Comparison of ENCODE assay signal across 19 mouse cellular contexts in the genomic region with DNA sequence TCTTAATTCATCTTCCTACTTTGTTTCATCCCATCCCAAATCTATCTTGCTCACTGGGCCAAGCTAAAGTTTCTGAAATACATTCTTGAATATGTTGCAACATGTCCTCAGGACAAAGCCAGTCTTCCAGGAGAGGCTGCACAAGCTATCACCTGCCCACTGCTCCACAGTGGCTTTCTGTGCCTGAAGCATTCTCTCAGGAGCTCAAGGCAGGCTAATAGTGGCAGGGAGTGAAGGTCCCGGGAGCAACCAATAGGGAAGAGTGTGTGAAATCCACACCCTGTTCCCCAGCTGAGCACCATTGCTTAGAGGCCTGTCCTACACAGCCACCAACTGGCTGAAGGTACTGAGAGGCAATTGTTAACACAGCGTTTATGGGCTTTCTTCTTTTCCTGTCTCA. TPM values are rescaled to one million over a fixed set of nuclear protein-coding genes. Genes with fewer than 3 reads are reported as not detected.
DNase-seq lines count a peak whose midpoint lies in the region; ATAC-seq and TF ChIP-seq lines count a peak whose summit lies in the region.
"Had no signal": no experiment of that assay in that cellular context is flagged by ENCODE, and none has a peak within 500 bp of the region (broad histone marks: within the 10 kb centered on the region; RNA-seq: fewer than 3 reads in every experiment).

No protein-coding gene starts in this region.

- H3K36me3 ChIP-seq in lung, embryonic 14.5 days (ENCODE audit: insufficient read depth) = no peaks in the 10 kb centered on the region
- no peaks in the 10 kb centered on the region for H3K36me3 ChIP-seq in lung, postnatal 0 days (ENCODE audit: insufficient read depth, low read length)
- no peaks in the 10 kb centered on the region for H3K36me3 ChIP-seq in stomach, postnatal 0 days (ENCODE audit: control insufficient read depth, insufficient read depth, low read length)
- no peaks in the 10 kb centered on the region for H3K36me3 ChIP-seq in hindbrain, embryonic 14.5 days (replicated peaks; ENCODE audit: control insufficient read depth, insufficient read depth)
- no peaks in the 10 kb centered on the region for H3K36me3 ChIP-seq in neural tube, embryonic 15.5 days
- H3K36me3 ChIP-seq: heart, embryonic 15.5 days; hindbrain, embryonic 10.5 days; midbrain, embryonic 15.5 days had no signal

- DNase-seq in lung, embryonic 14.5 days = no peak
- DNase-seq in lung, postnatal 14 days = no peak
- peak; percentile 93 for DNase-seq in fat pad, adult 2 months (ENCODE audit: extremely low read depth, low read depth, low spot score)
- peak; percentile 46 for DNase-seq in lung, postnatal 0 days (ENCODE audit: low spot score)
- no peak for DNase-seq in stomach, postnatal 0 days (ENCODE audit: low spot score)
- DNase-seq in liver = no peak
- DNase-seq in hindbrain, embryonic 14.5 days (ENCODE audit: low spot score) = no peak
- DNase-seq: cerebellum, adult 9-11 months; layer of hippocampus, postnatal 36 days; liver, postnatal 0 days; right cerebral cortex, adult 18-20 months; spleen, adult 18-20 months had no signal

- H3K27me3 ChIP-seq in lung, embryonic 14.5 days (ENCODE audit: insufficient read depth, low read length) = no peaks in the 10 kb centered on the region
- H3K27me3 ChIP-seq in lung, postnatal 0 days (replicated peaks; ENCODE audit: insufficient read depth, low read length) = no peaks in the 10 kb centered on the region
- H3K27me3 ChIP-seq in stomach, postnatal 0 days (ENCODE audit: control insufficient read depth, insufficient read depth, low read length) = no peaks in the 10 kb centered on the region
- no peaks in the 10 kb centered on the region for H3K27me3 ChIP-seq in hindbrain, embryonic 14.5 days (ENCODE audit: control insufficient read depth, insufficient read depth, low read length)
- H3K27me3 ChIP-seq in neural tube, embryonic 15.5 days (replicated peaks) = no peaks in the 10 kb centered on the region
- H3K27me3 ChIP-seq: heart, embryonic 15.5 days; midbrain, embryonic 15.5 days had no signal

- TF ChIP-seq CTCF in lung, embryonic 14.5 days (IDR thresholded peaks at IDR 0.05; ENCODE audit: low read depth) = no peak
- no peak for TF ChIP-seq CTCF in lung, postnatal 0 days (IDR thresholded peaks at IDR 0.05)
- TF ChIP-seq CTCF in stomach, postnatal 0 days (IDR thresholded peaks at IDR 0.05; ENCODE audit: low read depth) = no peak

- no peak overlapping the region for H3K9ac ChIP-seq in lung, embryonic 14.5 days
- no peak overlapping the region for H3K9ac ChIP-seq in lung, postnatal 0 days (replicated peaks; ENCODE audit: low read depth)
- H3K9ac ChIP-seq in stomach, postnatal 0 days (ENCODE audit: low read length) = no peak overlapping the region
- no peak overlapping the region for H3K9ac ChIP-seq in hindbrain, embryonic 14.5 days
- no peak overlapping the region for H3K9ac ChIP-seq in neural tube, embryonic 15.5 days (replicated peaks)
- H3K9ac ChIP-seq: heart, embryonic 15.5 days; liver, postnatal 0 days; midbrain, embryonic 15.5 days had no signal

- H3K9me3 ChIP-seq in lung, embryonic 14.5 days (ENCODE audit: low read depth, low read length) = no peaks in the 10 kb centered on the region
- H3K9me3 ChIP-seq in lung, postnatal 0 days (ENCODE audit: low read length) = no peaks in the 10 kb centered on the region
- no peaks in the 10 kb centered on the region for H3K9me3 ChIP-seq in stomach, postnatal 0 days (ENCODE audit: control insufficient read depth, low read length)
- H3K9me3 ChIP-seq in hindbrain, embryonic 14.5 days (ENCODE audit: control insufficient read depth, low read length) = no peaks in the 10 kb centered on the region
- H3K9me3 ChIP-seq in neural tube, embryonic 15.5 days (replicated peaks) = no peaks in the 10 kb centered on the region
- H3K9me3 ChIP-seq: heart, embryonic 15.5 days; hindbrain, embryonic 10.5 days; megakaryocyte, embryonic 14.5 days; midbrain, embryonic 15.5 days had no signal

- ATAC-seq in lung, embryonic 14.5 days (ENCODE audit: insufficient read depth) = peak; percentile 63
- peak; percentile 84 for ATAC-seq in lung, postnatal 0 days
- peak; percentile 71; the same call in 1 of the 2 replicates for ATAC-seq in stomach, postnatal 0 days (ENCODE audit: low FRiP score, low TSS enrichment)
- ATAC-seq in hindbrain, embryonic 14.5 days (ENCODE audit: low FRiP score) = no peak
- ATAC-seq in neural tube, embryonic 15.5 days (ENCODE audit: low FRiP score) = no peak
- ATAC-seq: forebrain, embryonic 16.5 days; liver, postnatal 0 days; midbrain, embryonic 15.5 days had no signal

- WGBS in lung, embryonic 14.5 days = 38% methylated on average over 2 of the region's 2 CpGs
- WGBS in lung, postnatal 0 days = 43% methylated on average over 2 of the region's 2 CpGs
- WGBS in stomach, postnatal 0 days = 24% methylated on average over 2 of the region's 2 CpGs
- WGBS in hindbrain, embryonic 14.5 days = 62% methylated on average over 2 of the region's 2 CpGs
- 56% methylated on average over 2 of the region's 2 CpGs for WGBS in neural tube, embryonic 15.5 days

- H3K4me1 ChIP-seq in lung, embryonic 14.5 days (ENCODE audit: insufficient read depth) = no peaks in the 10 kb centered on the region
- no peaks in the 10 kb centered on the region for H3K4me1 ChIP-seq in lung, postnatal 0 days (ENCODE audit: insufficient read depth, low read depth, low read length)
- H3K4me1 ChIP-seq in stomach, postnatal 0 days (replicated peaks; ENCODE audit: control insufficient read depth, insufficient read depth) = no peaks in the 10 kb centered on the region
- no peaks in the 10 kb centered on the region for H3K4me1 ChIP-seq in hindbrain, embryonic 14.5 days (replicated peaks; ENCODE audit: control insufficient read depth, insufficient read depth, low read length)
- no peaks in the 10 kb centered on the region for H3K4me1 ChIP-seq in neural tube, embryonic 15.5 days
- H3K4me1 ChIP-seq: heart, embryonic 15.5 days; hindbrain, embryonic 10.5 days; megakaryocyte, embryonic 14.5 days; midbrain, embryonic 15.5 days had no signal

- H3K4me2 ChIP-seq in lung, embryonic 14.5 days = no peak overlapping the region
- H3K4me2 ChIP-seq in lung, postnatal 0 days (replicated peaks; ENCODE audit: low read depth, low read length) = no peak overlapping the region
- H3K4me2 ChIP-seq in stomach, postnatal 0 days (replicated peaks; ENCODE audit: low read depth) = no peak overlapping the region
- H3K4me2 ChIP-seq in hindbrain, embryonic 14.5 days (replicated peaks) = no peak overlapping the region
- no peak overlapping the region for H3K4me2 ChIP-seq in neural tube, embryonic 15.5 days
- H3K4me2 ChIP-seq: heart, embryonic 15.5 days; midbrain, embryonic 15.5 days had no signal

- TF ChIP-seq EP300 in lung, postnatal 0 days (IDR thresholded peaks at IDR 0.05) = no peak
- no peak for TF ChIP-seq EP300 in stomach, postnatal 0 days (optimal IDR thresholded peaks at IDR 0.05)

- H3K27ac ChIP-seq in lung, embryonic 14.5 days (ENCODE audit: low read depth) = no peak overlapping the region
- H3K27ac ChIP-seq in lung, postnatal 0 days (ENCODE audit: low read length) = no peak overlapping the region
- H3K27ac ChIP-seq in stomach, postnatal 0 days (replicated peaks) = no peak overlapping the region; the same call in 1 of the 2 replicates
- no peak overlapping the region for H3K27ac ChIP-seq in hindbrain, embryonic 14.5 days
- H3K27ac ChIP-seq in neural tube, embryonic 15.5 days (replicated peaks) = no peak overlapping the region
- H3K27ac ChIP-seq: heart, embryonic 15.5 days; hindbrain, embryonic 10.5 days; midbrain, embryonic 15.5 days had no signal

- H3K4me3 ChIP-seq in lung, embryonic 14.5 days (ENCODE audit: low read depth, low read length) = no peak overlapping the region
- H3K4me3 ChIP-seq in lung, postnatal 0 days (ENCODE audit: low read depth, low read length) = no peak overlapping the region
- no peak overlapping the region for H3K4me3 ChIP-seq in stomach, postnatal 0 days (ENCODE audit: low read depth, low read length)
- no peak overlapping the region for H3K4me3 ChIP-seq in hindbrain, embryonic 14.5 days (replicated peaks; ENCODE audit: low read length)
- no peak overlapping the region for H3K4me3 ChIP-seq in neural tube, embryonic 15.5 days (replicated peaks)
- H3K4me3 ChIP-seq: erythroblast, embryonic 14.5 days; heart, embryonic 15.5 days; hindbrain, embryonic 10.5 days; megakaryocyte, embryonic 14.5 days; midbrain, embryonic 15.5 days had no signal

RNA-seq across cellular contexts. Expression of a gene that starts 26.1 kb away (rescaled TPM):
- 196 and 220 TPM in 2 replicates for polyA plus RNA-seq in lung, embryonic 14.5 days (2014; fragmentation: Nextera tagmentation; extraction: Ambion mirVana)
- polyA plus RNA-seq in lung, postnatal 0 days (2015; fragmentation: Nextera tagmentation; extraction: Ambion mirVana) = 395 and 447 TPM in 2 replicates
- polyA plus RNA-seq in stomach, postnatal 0 days (2015; fragmentation: Nextera tagmentation; extraction: Ambion mirVana) = 314 and 375 TPM in 2 replicates
- polyA plus RNA-seq in hindbrain, embryonic 14.5 days (2014; fragmentation: Nextera tagmentation; extraction: Ambion mirVana) = 172 and 201 TPM in 2 replicates
- polyA plus RNA-seq in neural tube, embryonic 15.5 days (2015; fragmentation: Nextera tagmentation; extraction: Ambion mirVana) = 284 and 336 TPM in 2 replicates

Comparison
In these comparisons a context has a peak if more than half of its experiments do, and no peak if none do; other contexts are left out.
1. DNase-seq: peak in fat pad, adult 2 months (single experiment) and lung, postnatal 0 days (single experiment); none in lung, embryonic 14.5 days (single experiment), lung, postnatal 14 days (single experiment), stomach, postnatal 0 days (single experiment), liver (single experiment) and hindbrain, embryonic 14.5 days (single experiment).
2. ATAC-seq: peak in lung, embryonic 14.5 days (single experiment), lung, postnatal 0 days (single experiment) and stomach, postnatal 0 days (single experiment); none in hindbrain, embryonic 14.5 days (single experiment) and neural tube, embryonic 15.5 days (single experiment).